Mouse (Mus musculus) myocyte (in vitro differentiated cells): ENCODE measurements at regions not wholly inside any gene's neighbourhood (a gene's known extent, or its start where the extent isn't known, plus 50 kb on each side); places are given as distances from the start of the nearest gene placed in this dataset.

Experiments used
- H3K27me3 ChIP-seq: one replicate; pipeline ENCODE4 v1.6.1; 2011; ENCODE audit not compliant: control insufficient read depth, insufficient read depth, insufficient read length
- H3K36me3 ChIP-seq: one replicate; pipeline ENCODE4 v1.6.1; 2011; ENCODE audit not compliant: control insufficient read depth, insufficient read depth
- H3K4me2 ChIP-seq: one replicate; pipeline ENCODE4 v1.6.1; 2011; ENCODE audit warnings: low read depth, control low read depth
- H3K4me3 ChIP-seq: one replicate; pipeline ENCODE4 v1.5.1; 2011; ENCODE audit warnings: mild to moderate bottlenecking, control low read depth, moderate library complexity
- H3K79me2 ChIP-seq: one replicate; pipeline ENCODE4 v1.6.1; 2011; ENCODE audit not compliant: control insufficient read depth, insufficient read depth
- H3ac ChIP-seq: one replicate; pipeline ENCODE4 v1.6.1; 2011; ENCODE audit not compliant: control insufficient read depth, insufficient read length
- CEBPB ChIP-seq: IDR thresholded peaks from 2 replicates; pipeline ENCODE4 v1.6.1; 2011; ENCODE audit warnings: mild to moderate bottlenecking, moderate library complexity; ENCODE audit not compliant: poor library complexity, insufficient read depth, severe bottlenecking
- E2F4 ChIP-seq: IDR thresholded peaks from one replicate; pipeline ENCODE4 v1.6.1; 2011; ENCODE audit warnings: mild to moderate bottlenecking, control low read depth, moderate library complexity; ENCODE audit not compliant: insufficient read depth
- MAX ChIP-seq: IDR thresholded peaks from one replicate; pipeline ENCODE4 v1.6.1; 2011; ENCODE audit warnings: low read depth, mild to moderate bottlenecking, control low read depth
- MYOD1 ChIP-seq, 3 experiments: IDR thresholded peaks; one replicate each; pipeline ENCODE4 v1.6.1; 2011; ENCODE audit warnings: control low read depth in 2 of 3, low read depth in 2 of 3, mild to moderate bottlenecking in 2 of 3, moderate library complexity in 1 of 3; ENCODE audit not compliant: insufficient read length in 2 of 3, control insufficient read depth in 1 of 3
- MYOG ChIP-seq, 3 experiments: IDR thresholded peaks; one replicate each; pipeline ENCODE4 v1.6.1; 2011; ENCODE audit warnings: control low read depth in 2 of 3, low read depth in 2 of 3, mild to moderate bottlenecking in 2 of 3; ENCODE audit not compliant: insufficient read length in 2 of 3, control insufficient read depth in 1 of 3, insufficient read depth in 1 of 3
- POLR2A ChIP-seq: IDR thresholded peaks from one replicate; pipeline ENCODE4 v1.6.1; 2011; ENCODE audit warnings: low read depth, mild to moderate bottlenecking, control low read depth, moderate library complexity; ENCODE audit not compliant: insufficient read length
- POLR2AphosphoS2 ChIP-seq: IDR thresholded peaks from one replicate; pipeline ENCODE4 v1.6.1; 2011; ENCODE audit warnings: low read depth, control low read depth; ENCODE audit not compliant: insufficient read length
- REST ChIP-seq: IDR thresholded peaks from one replicate; pipeline ENCODE4 v1.6.1; 2011; ENCODE audit warnings: mild to moderate bottlenecking, control low read depth, moderate library complexity; ENCODE audit not compliant: insufficient read depth, insufficient read length
- SRF ChIP-seq: IDR thresholded peaks from one replicate; pipeline ENCODE4 v1.6.1; 2011; ENCODE audit warnings: low read depth; ENCODE audit not compliant: control insufficient read depth, insufficient read length
- TCF12 ChIP-seq: IDR thresholded peaks from one replicate; pipeline ENCODE4 v1.6.1; 2011; ENCODE audit warnings: mild to moderate bottlenecking, control low read depth; ENCODE audit not compliant: poor library complexity, insufficient read depth, severe bottlenecking
- TCF3 ChIP-seq: IDR thresholded peaks from one replicate; pipeline ENCODE4 v1.6.1; 2011; ENCODE audit warnings: low read depth, control low read depth; ENCODE audit not compliant: insufficient read length
- USF1 ChIP-seq: IDR thresholded peaks from one replicate; pipeline ENCODE4 v1.6.1; 2011; ENCODE audit warnings: low read depth, mild to moderate bottlenecking, control low read depth, moderate library complexity

DNA sequence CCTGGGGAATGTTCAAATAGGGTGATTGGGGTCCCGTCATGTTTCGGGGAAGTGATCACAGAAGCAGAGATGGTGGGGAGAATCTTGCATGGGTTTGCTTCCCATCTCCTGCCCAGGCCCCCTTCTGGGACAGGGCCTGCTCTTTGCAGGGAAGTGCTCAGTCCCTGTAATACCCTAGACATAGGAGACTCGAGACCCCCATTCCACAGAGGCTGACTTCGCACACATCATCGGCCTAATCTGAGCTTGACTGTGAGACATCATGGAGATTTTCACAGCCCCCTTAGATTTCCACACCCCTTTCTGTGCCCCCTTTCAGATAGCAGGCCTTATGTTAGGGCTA lies 86.0 kb downstream of the Amer3 start:
- Histone ChIP-seq H3K4me2 (no peak overlapping the region), H3K79me2 (no peaks in the 10 kb centered on the region), H3ac (no peak overlapping the region), H3K36me3 (no peaks in the 10 kb centered on the region), H3K27me3 (no peaks in the 10 kb centered on the region), H3K4me3 (no peak overlapping the region)
- no peak for TF ChIP-seq E2F4

DNA sequence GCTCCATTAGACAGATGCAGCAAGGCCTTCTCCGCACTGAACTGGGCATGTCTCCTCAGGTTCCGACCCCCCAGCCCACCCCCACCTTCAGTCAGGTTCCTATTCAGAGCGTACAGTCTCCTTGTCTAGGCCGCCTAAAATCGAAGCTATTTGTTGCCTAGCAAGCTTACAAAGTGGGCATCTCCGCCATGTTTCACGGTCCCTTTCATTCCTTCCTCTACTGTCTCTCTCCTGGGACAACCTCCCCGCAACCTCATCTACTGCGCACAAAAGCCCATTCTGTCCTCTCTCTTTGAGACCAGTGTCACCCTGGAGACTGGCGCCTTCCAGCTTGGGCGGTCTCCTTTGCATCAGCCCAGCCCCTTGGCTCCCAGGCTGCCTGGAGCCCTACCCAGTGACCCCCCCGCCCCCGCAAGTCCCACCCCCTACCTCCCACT lies 86.8 kb downstream of the Amer3 start:
- TF ChIP-seq E2F4 (no peak), TCF12 (no peak), USF1 (no peak), SRF (no peak), MYOG (IDR thresholded peaks at IDR 0.05; ENCODE audit: control insufficient read depth in 1 of 3, insufficient read depth in 1 of 3, insufficient read length in 2 of 3, low read depth in 2 of 3) (no peak), POLR2A (no peak), MAX (no peak), CEBPB (no peak), MYOD1 (IDR thresholded peaks at IDR 0.05; ENCODE audit: control insufficient read depth in 1 of 3, insufficient read length in 2 of 3, low read depth in 2 of 3) (no peak), TCF3 (no peak), POLR2AphosphoS2 (no peak), REST (no peak)
- Histone ChIP-seq H3K79me2 (no peaks in the 10 kb centered on the region), H3K36me3 (no peaks in the 10 kb centered on the region), H3ac (no peak overlapping the region), H3K4me2 (no peak overlapping the region), H3K4me3 (no peak overlapping the region), H3K27me3 (no peaks in the 10 kb centered on the region)

DNA sequence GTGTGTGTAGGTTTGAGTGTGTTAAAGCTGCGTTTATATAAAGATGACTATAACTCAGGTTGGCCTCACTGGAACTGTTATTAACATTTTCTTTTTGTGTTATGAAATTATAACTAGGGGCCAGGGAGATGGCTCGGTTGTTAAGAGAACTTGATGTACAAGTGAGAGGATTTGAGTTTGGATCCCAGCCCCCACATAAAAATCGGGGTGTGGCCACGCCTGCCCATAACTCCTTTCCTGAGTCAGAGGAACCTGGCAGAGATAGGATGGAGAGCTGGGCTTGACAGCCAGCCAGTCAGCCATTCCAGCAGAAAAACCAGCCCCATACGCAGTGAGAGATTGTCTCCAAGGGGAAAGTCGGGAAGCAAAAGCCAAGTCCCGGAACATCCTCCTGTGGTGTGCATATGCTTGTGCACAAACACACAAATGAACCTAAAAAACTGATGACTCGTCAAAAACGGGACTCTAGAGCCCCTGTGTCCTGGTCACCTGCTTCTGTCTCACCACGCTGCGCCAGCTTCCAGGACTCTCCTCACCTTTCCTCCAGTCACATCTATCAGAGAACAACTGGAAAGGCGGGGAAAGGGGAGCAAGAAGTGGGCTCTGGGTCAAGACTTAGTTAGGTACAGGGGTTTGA lies 97.8 kb downstream of the Amer3 start:
- Histone ChIP-seq H3K36me3 (no peaks in the 10 kb centered on the region), H3K4me2 (no peak overlapping the region), H3ac (no peak overlapping the region), H3K4me3 (no peak overlapping the region), H3K27me3 (peaks cover 21% of the 10 kb centered on the region), H3K79me2 (no peaks in the 10 kb centered on the region)
- no peak for TF ChIP-seq E2F4
- no peak for TF ChIP-seq REST
- no peak for TF ChIP-seq POLR2A
- no peak for TF ChIP-seq SRF
- TF ChIP-seq POLR2AphosphoS2 = no peak
- TF ChIP-seq MYOD1 (IDR thresholded peaks at IDR 0.05; ENCODE audit: control insufficient read depth in 1 of 3, insufficient read length in 2 of 3, low read depth in 2 of 3) = no peak
- no peak for TF ChIP-seq USF1
- no peak for TF ChIP-seq MAX
- no peak for TF ChIP-seq CEBPB
- TF ChIP-seq TCF3 = no peak
- no peak for TF ChIP-seq TCF12
- no peak for TF ChIP-seq MYOG (IDR thresholded peaks at IDR 0.05; ENCODE audit: control insufficient read depth in 1 of 3, insufficient read depth in 1 of 3, insufficient read length in 2 of 3, low read depth in 2 of 3)

DNA sequence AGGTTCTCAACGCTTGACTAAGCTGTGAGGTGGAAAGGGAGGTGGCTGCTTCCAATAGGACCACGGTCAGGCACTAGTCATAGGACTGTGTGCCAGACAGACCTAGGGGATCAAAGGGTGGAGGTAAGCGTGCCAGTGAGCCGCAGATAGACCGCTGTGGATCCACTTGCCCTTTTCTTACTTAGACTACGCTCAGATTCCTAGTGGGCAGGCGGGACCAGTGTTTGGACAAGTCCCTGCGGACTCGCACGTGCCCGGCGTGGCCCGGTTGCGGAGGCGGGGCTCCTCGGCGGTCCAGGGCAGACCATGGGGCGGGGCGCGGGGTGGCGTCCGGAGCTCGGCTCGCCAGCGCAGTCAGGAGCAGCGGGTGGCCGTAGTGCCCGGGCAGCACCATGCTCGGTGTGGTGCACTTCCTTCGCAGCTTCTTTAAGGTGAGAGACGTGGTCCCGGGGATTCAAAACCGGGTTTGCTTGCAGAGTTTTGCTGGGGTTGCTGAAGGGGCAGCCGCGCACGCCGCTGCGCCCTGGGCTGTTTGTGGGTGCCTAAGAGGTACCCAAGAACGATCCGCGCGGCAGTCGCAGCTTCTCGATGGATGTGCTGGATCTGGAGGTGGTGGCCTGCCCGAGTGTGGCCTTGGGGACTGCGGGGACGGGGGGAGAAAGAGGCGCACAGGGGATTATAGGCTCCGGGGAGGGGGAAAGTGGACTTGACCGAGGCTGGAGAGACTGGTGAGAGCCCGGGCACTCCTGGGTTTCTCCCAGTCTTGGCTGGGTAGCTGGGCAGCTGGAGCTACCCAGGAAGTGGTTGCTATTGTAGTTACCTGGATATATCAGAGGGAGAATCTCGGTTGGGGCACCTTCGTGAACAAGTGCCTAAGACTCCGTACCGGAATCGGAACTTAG lies 98.6 kb downstream of the Amer3 start:
- no peak overlapping the region for H3K4me2 ChIP-seq
- peaks cover 21% of the 10 kb centered on the region for H3K27me3 ChIP-seq
- H3K79me2 ChIP-seq = no peaks in the 10 kb centered on the region
- no peak for TF ChIP-seq POLR2AphosphoS2
- TF ChIP-seq MYOD1 (IDR thresholded peaks at IDR 0.05; ENCODE audit: control insufficient read depth in 1 of 3, insufficient read length in 2 of 3, low read depth in 2 of 3) = no peak
- no peak for TF ChIP-seq TCF3
- TF ChIP-seq POLR2A = no peak
- TF ChIP-seq USF1 = no peak
- no peak for TF ChIP-seq SRF
- no peak for TF ChIP-seq E2F4
- no peak for TF ChIP-seq CEBPB
- TF ChIP-seq MYOG (IDR thresholded peaks at IDR 0.05; ENCODE audit: control insufficient read depth in 1 of 3, insufficient read depth in 1 of 3, insufficient read length in 2 of 3, low read depth in 2 of 3) = no peak
- no peaks in the 10 kb centered on the region for H3K36me3 ChIP-seq
- no peak overlapping the region for H3K4me3 ChIP-seq
- no peak overlapping the region for H3ac ChIP-seq
